Mouse (Mus musculus) cortical plate, adult 2 months (tissue): ENCODE results near the gene Rsrp1.

Experiments used
- CTCF ChIP-seq: fragments of 200-500 bp; IDR thresholded peaks from 2 replicates; pipeline ENCODE4 v1.5.1; 2011; ENCODE audit warnings: mild to moderate bottlenecking, control low read depth, low read length; ENCODE audit not compliant: insufficient read depth; ENCODE audit errors: extremely low read depth
- POLR2A ChIP-seq: fragments of 200-500 bp; IDR thresholded peaks from 2 replicates; pipeline ENCODE4 v1.6.1; 2011; ENCODE audit warnings: mild to moderate bottlenecking, low read length, control low read depth; ENCODE audit not compliant: insufficient read depth; ENCODE audit errors: extremely low read depth

- TF ChIP-seq POLR2A (no peak), CTCF (peak; percentile 34; the same call in 1 of the 2 replicates)
Measured at GRCm38 (mm10) chr4:134883266-134883665, 40.1 kb upstream of the Rsrp1 start.
